Mouse (Mus musculus) skeletal muscle tissue, adult 2 months (tissue): ENCODE measurements around the gene Smox.
A peak's percentile ranks its signal among the peaks of the same experiment; 100 is the strongest.

ENCODE experiments used
- DNase-seq: peaks from one replicate; pipeline ENCODE4 v3.0.0-alpha.2; 2012; ENCODE audit warnings: low read depth, low spot score

The Smox gene

GRCm38 (mm10) chr2:131484182-131484581 lies 7.1 kb upstream of the Smox start:
- no peak for DNase-seq

- DNase-seq, result no peak
Measured at GRCm38 (mm10) chr2:131485126-131485525, 6.2 kb upstream of the Smox start.

GRCm38 (mm10) chr2:131486046-131486445 lies 5.2 kb upstream of the Smox start:
- DNase-seq, result no peak

GRCm38 (mm10) chr2:131487337-131487736 lies 4.0 kb upstream of the Smox start:
- DNase-seq, result no peak

- DNase-seq, result no peak
Measured at GRCm38 (mm10) chr2:131488261-131488660, 3.0 kb upstream of the Smox start.

- no peak for DNase-seq
Measured at GRCm38 (mm10) chr2:131488870-131489269, 2.4 kb upstream of the Smox start.

- no peak for DNase-seq
Measured at GRCm38 (mm10) chr2:131489591-131489990, 1.7 kb upstream of the Smox start.

- DNase-seq, result peak; percentile 70
Measured at GRCm38 (mm10) chr2:131491707-131492595, 655 bp downstream of the Smox start.

GRCm38 (mm10) chr2:131492596-131493139 lies 1.4 kb downstream of the Smox start:
- DNase-seq, result no peak

GRCm38 (mm10) chr2:131493446-131493845 lies 2.1 kb downstream of the Smox start:
- DNase-seq, result peak; percentile 65

- no peak for DNase-seq
Measured at GRCm38 (mm10) chr2:131495256-131495655, 4.0 kb downstream of the Smox start.

- no peak for DNase-seq
Measured at GRCm38 (mm10) chr2:131496125-131496820, 5.0 kb downstream of the Smox start.

GRCm38 (mm10) chr2:131497224-131497856 lies 6.0 kb downstream of the Smox start:
- no peak for DNase-seq

GRCm38 (mm10) chr2:131498219-131498618 lies 6.9 kb downstream of the Smox start:
- no peak for DNase-seq

GRCm38 (mm10) chr2:131499290-131499845 lies 8.1 kb downstream of the Smox start:
- DNase-seq, result no peak

- DNase-seq, result no peak
Measured at GRCm38 (mm10) chr2:131501886-131502285, 10.6 kb downstream of the Smox start.

- DNase-seq, result no peak
Measured at GRCm38 (mm10) chr2:131502561-131502960, 11.3 kb downstream of the Smox start.

- no peak for DNase-seq
Measured at GRCm38 (mm10) chr2:131505431-131505830, 14.1 kb downstream of the Smox start.

GRCm38 (mm10) chr2:131506358-131506757 lies 15.1 kb downstream of the Smox start:
- peak; percentile 85 for DNase-seq

GRCm38 (mm10) chr2:131508501-131508900 lies 17.2 kb downstream of the Smox start:
- no peak for DNase-seq

- DNase-seq, result peak; percentile 93
Measured at GRCm38 (mm10) chr2:131509671-131510313, 18.5 kb downstream of the Smox start.
